12 mouse cellular contexts compared by ENCODE assay signal in the genomic region with DNA sequence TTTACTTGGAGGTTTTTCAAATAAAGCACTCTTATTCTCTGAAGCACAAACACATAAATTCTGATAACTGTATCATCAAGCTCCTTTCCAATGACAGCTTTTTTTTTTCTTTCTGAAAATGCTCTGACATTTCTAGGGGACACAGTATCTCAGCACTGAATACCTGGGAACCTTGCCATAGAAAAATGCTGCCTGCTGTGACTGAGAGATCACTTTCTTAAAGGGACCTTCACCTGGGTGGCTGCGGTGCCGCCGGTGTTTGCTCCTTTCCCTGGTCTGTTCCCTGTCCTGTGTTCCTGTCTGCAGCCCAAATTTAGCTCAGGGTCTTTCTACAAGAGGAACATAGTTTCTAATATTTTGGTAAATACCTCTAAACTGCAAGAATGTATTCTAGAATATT. TPM values are rescaled to one million over a fixed set of nuclear protein-coding genes. Genes with fewer than 3 reads are reported as not detected.
DNase-seq lines count a peak whose midpoint lies in the region; ATAC-seq and TF ChIP-seq lines count a peak whose summit lies in the region.
"Had no signal": no experiment of that assay in that cellular context is flagged by ENCODE, and none has a peak within 500 bp of the region (broad histone marks: within the 10 kb centered on the region; RNA-seq: fewer than 3 reads in every experiment).

No protein-coding gene starts in this region.

- WGBS in midbrain, postnatal 0 days = 2% methylated on average over 3 of the region's 3 CpGs

- peak overlapping the region; percentile 81 for H3K27ac ChIP-seq in midbrain, postnatal 0 days (ENCODE audit: low read depth, low read length)
- H3K27ac ChIP-seq: liver, embryonic 15.5 days; stomach, postnatal 0 days had no signal

- H3K9me3 ChIP-seq in midbrain, postnatal 0 days (ENCODE audit: low read length) = 0 out of 2 replicates have a peak, but pooled peaks cover 1% of the 10 kb centered on the region
- H3K9me3 ChIP-seq: liver, embryonic 15.5 days had no signal

- intact Hi-C loops in left cerebral cortex, postnatal 25 days (cut with DNase I) = loop anchor here (2.0 to 5.0 kb wide), 4 partner anchors 35 to 127 kb away; no protein-coding TSS in a partner anchor
- intact Hi-C loops in heart, postnatal 14 days (cut with DNase I) = no loop called here

- TF ChIP-seq CTCF in midbrain, postnatal 0 days (IDR thresholded peaks at IDR 0.05) = no peak

- H3K9ac ChIP-seq in midbrain, postnatal 0 days (replicated peaks; ENCODE audit: low read length, poor library complexity, severe bottlenecking) = peak overlapping the region; percentile 64
- H3K9ac ChIP-seq: liver, embryonic 15.5 days had no signal

- peaks cover 11% of the 10 kb centered on the region; the same call in 1 of the 2 replicates for H3K4me1 ChIP-seq in midbrain, postnatal 0 days (ENCODE audit: insufficient read depth, low read length)
- H3K4me1 ChIP-seq: liver, embryonic 15.5 days had no signal

- H3K4me3 ChIP-seq in midbrain, postnatal 0 days (ENCODE audit: low read depth, low read length) = peak overlapping the region; percentile 50
- H3K4me3 ChIP-seq: liver, embryonic 15.5 days had no signal

- H3K36me3 ChIP-seq in midbrain, postnatal 0 days (ENCODE audit: insufficient read depth, low read length) = no peaks in the 10 kb centered on the region
- H3K36me3 ChIP-seq: liver, embryonic 15.5 days had no signal

- H3K27me3 ChIP-seq in midbrain, postnatal 0 days (ENCODE audit: insufficient read depth, low read length) = no peaks in the 10 kb centered on the region
- H3K27me3 ChIP-seq: liver, embryonic 15.5 days had no signal

- ATAC-seq in midbrain, postnatal 0 days (ENCODE audit: low FRiP score) = no peak
- no peak for ATAC-seq in granulocyte monocyte progenitor cell, adult 5-6 weeks (replicated peaks; ENCODE audit: poor library complexity, severe bottlenecking)

- peak overlapping the region; percentile 60 for H3K4me2 ChIP-seq in midbrain, postnatal 0 days (ENCODE audit: low read depth, low read length, poor library complexity, severe bottlenecking)
- H3K4me2 ChIP-seq: liver, embryonic 15.5 days had no signal

- DNase-seq in left cerebral cortex, postnatal 25 days (ENCODE audit: low spot score in 2 of 2) = peak; percentile 32 to 59
- DNase-seq in left cerebral cortex, adult 8-10 months (ENCODE audit: low spot score in 2 of 2) = no peak
- DNase-seq in cerebellum, postnatal 25 days = peak; percentile 88 to 95
- DNase-seq in heart, postnatal 14 days = peak; percentile 20 to 46
- peak; percentile 64 for DNase-seq in midbrain, postnatal 0 days (ENCODE audit: low spot score)
- no peak for DNase-seq in layer of hippocampus, adult 9-10 months (ENCODE audit: low spot score)
- no peak for DNase-seq in embryo, embryonic 10.5 days (ENCODE audit: low spot score)
- DNase-seq: kidney, postnatal 14 days had no signal

RNA-seq across cellular contexts. Expression of gene Mapk10, which starts 1.1 kb away (rescaled TPM):
- 100 to 1,000 TPM; 466 to 482 TPM for total RNA-seq in left cerebral cortex, postnatal 25 days (2021)
- 100 to 1,000 TPM; 474 to 541 (median 500) TPM for total RNA-seq in left cerebral cortex, adult 8-10 months (2022)
- 10 to 100 TPM; 35.0 to 44.3 TPM for total RNA-seq in heart, postnatal 14 days (2021)
- 35.8 and 46.6 TPM in 2 replicates for total RNA-seq in midbrain, postnatal 0 days (2014; rRNA removed)
- 99.8 and 110 TPM in 2 replicates for polyA plus RNA-seq in midbrain, postnatal 0 days (2015; fragmentation: Nextera tagmentation; extraction: Ambion mirVana)
- total RNA-seq in granulocyte monocyte progenitor cell, adult 5-6 weeks (2014; fragmentation: Nextera tagmentation) = not detected in 2 replicates
- total RNA-seq in granulocyte monocyte progenitor cell, adult 5-6 weeks (2017) = not detected in 2 replicates
- total RNA-seq: neutrophil, adult 5-6 weeks had no signal

Comparison
In these comparisons a context has a peak if more than half of its experiments do, and no peak if none do; other contexts are left out.
1. DNase-seq: peak in left cerebral cortex, postnatal 25 days (2 of 2), cerebellum, postnatal 25 days (2 of 2), heart, postnatal 14 days (2 of 2) and midbrain, postnatal 0 days (single experiment); none in left cerebral cortex, adult 8-10 months (0 of 2), layer of hippocampus, adult 9-10 months (single experiment) and embryo, embryonic 10.5 days (single experiment).
2. RNA of gene Mapk10, which starts 1.1 kb away (total RNA-seq): 474 to 541 TPM in left cerebral cortex, adult 8-10 months, 466 to 482 TPM in left cerebral cortex, postnatal 25 days, 35.0 to 44.3 TPM in heart, postnatal 14 days and 35.8 to 46.6 TPM in midbrain, postnatal 0 days; not detected in granulocyte monocyte progenitor cell, adult 5-6 weeks; every median in the first group is over 10 times any median in the second.